Comparison of ENCODE assay signal across 7 mouse cellular contexts in the genomic region with DNA sequence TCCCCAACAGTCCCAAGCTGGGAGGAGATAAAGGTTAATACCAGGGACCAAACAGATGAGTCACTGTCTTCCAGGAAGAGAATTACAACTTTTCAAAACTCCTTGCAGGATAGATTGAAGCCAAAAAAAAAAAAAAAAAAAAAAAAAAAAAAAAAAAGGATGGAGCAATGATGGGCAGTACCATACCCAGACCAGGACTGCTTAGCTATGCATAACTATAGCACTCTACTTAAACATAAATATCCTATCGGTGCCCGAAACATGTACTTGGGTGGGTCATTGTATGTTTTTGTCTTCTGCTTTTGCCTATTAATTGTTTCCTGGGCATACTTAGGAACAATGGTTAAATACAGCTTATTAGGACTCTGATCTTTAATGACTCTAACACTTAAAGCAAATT. TPM values are rescaled to one million over a fixed set of nuclear protein-coding genes. Genes with fewer than 3 reads are reported as not detected.
A peak's percentile ranks its signal among the peaks of the same experiment; 100 is the strongest.
DNase-seq lines count a peak whose midpoint lies in the region; ATAC-seq and TF ChIP-seq lines count a peak whose summit lies in the region.

No protein-coding gene starts in this region.

- no peaks in the 10 kb centered on the region for H3K9me3 ChIP-seq in forebrain, embryonic 13.5 days (replicated peaks)
- H3K9me3 ChIP-seq in liver, embryonic 13.5 days (replicated peaks), result no peaks in the 10 kb centered on the region

- TF ChIP-seq POLR2A in spleen, adult 2 months (IDR thresholded peaks at IDR 0.05; ENCODE audit: low read depth, low read length), result no peak
- no peak for TF ChIP-seq POLR2A in thymus, adult 2 months (IDR thresholded peaks at IDR 0.05; ENCODE audit: control insufficient read depth, extremely low read depth, insufficient read depth, low read length, poor library complexity)

- no peak overlapping the region for H3K27ac ChIP-seq in spleen, adult 2 months (ENCODE audit: insufficient read depth, low read length)
- no peak overlapping the region for H3K27ac ChIP-seq in forebrain, embryonic 13.5 days
- H3K27ac ChIP-seq in liver, embryonic 13.5 days, result no peak overlapping the region
- no peak overlapping the region for H3K27ac ChIP-seq in thymus, adult 2 months (ENCODE audit: control insufficient read depth, insufficient read depth, low read length)

- ATAC-seq in forebrain, embryonic 13.5 days, result peak; percentile 76
- ATAC-seq in liver, embryonic 13.5 days (ENCODE audit: low read depth), result no peak

- no peaks in the 10 kb centered on the region for H3K4me1 ChIP-seq in spleen, adult 2 months (ENCODE audit: control insufficient read depth, insufficient read depth, insufficient read length)
- H3K4me1 ChIP-seq in forebrain, embryonic 13.5 days, result peaks cover 11% of the 10 kb centered on the region
- H3K4me1 ChIP-seq in liver, embryonic 13.5 days (replicated peaks), result peaks cover 20% of the 10 kb centered on the region
- H3K4me1 ChIP-seq in thymus, adult 2 months (replicated peaks; ENCODE audit: control insufficient read depth, insufficient read depth, low read length), result peaks cover 10% of the 10 kb centered on the region

- H3K9ac ChIP-seq in forebrain, embryonic 13.5 days, result no peak overlapping the region
- no peak overlapping the region for H3K9ac ChIP-seq in liver, embryonic 13.5 days

- 0 out of 2 replicates have a peak overlapping the region, but pooled peaks have one; percentile 98 for H3K4me3 ChIP-seq in spleen, adult 2 months (ENCODE audit: extremely low read depth, insufficient read depth, insufficient read length)
- peak overlapping the region; percentile 72; the same call in 1 of the 2 replicates for H3K4me3 ChIP-seq in forebrain, embryonic 13.5 days
- peak overlapping the region; percentile 78 for H3K4me3 ChIP-seq in liver, embryonic 13.5 days (replicated peaks)
- no peak overlapping the region for H3K4me3 ChIP-seq in thymus, adult 2 months (ENCODE audit: control insufficient read depth, insufficient read depth, low read length)

- peak overlapping the region; percentile 86 for H3K4me2 ChIP-seq in forebrain, embryonic 13.5 days
- H3K4me2 ChIP-seq in liver, embryonic 13.5 days, result peak overlapping the region; percentile 86

- no peak for TF ChIP-seq CTCF in spleen, adult 2 months (IDR thresholded peaks at IDR 0.05; ENCODE audit: extremely low read depth, insufficient read depth, insufficient read length, insufficient replicate concordance)
- no peak for TF ChIP-seq CTCF in thymus, adult 2 months (IDR thresholded peaks at IDR 0.05; ENCODE audit: borderline replicate concordance, control insufficient read depth, extremely low read depth, insufficient read depth, low read length, poor library complexity)

- no peaks in the 10 kb centered on the region for H3K36me3 ChIP-seq in spleen, adult 2 months (ENCODE audit: control insufficient read depth, insufficient read depth, low read length)
- H3K36me3 ChIP-seq in forebrain, embryonic 13.5 days (ENCODE audit: poor library complexity, severe bottlenecking), result no peaks in the 10 kb centered on the region
- H3K36me3 ChIP-seq in liver, embryonic 13.5 days, result peaks cover 4% of the 10 kb centered on the region; the same call in 1 of the 2 replicates
- H3K36me3 ChIP-seq in thymus, adult 2 months (ENCODE audit: control insufficient read depth, insufficient read depth, low read length), result no peaks in the 10 kb centered on the region

- no peak for DNase-seq in spleen, adult 2 months (ENCODE audit: low read depth in 1 of 2, low spot score in 2 of 2)
- no peak for DNase-seq in spleen, postnatal 4 days (ENCODE audit: low spot score in 2 of 2)
- DNase-seq in liver, embryonic 13.5 days, result no peak
- DNase-seq in embryo, embryonic 11 days, result no peak
- no peak for DNase-seq in thymus, adult 2 months
- no peak for DNase-seq in cerebellum, postnatal 25 days

- no peaks in the 10 kb centered on the region for H3K27me3 ChIP-seq in spleen, adult 2 months (ENCODE audit: control insufficient read depth, insufficient read depth, low read length)
- H3K27me3 ChIP-seq in forebrain, embryonic 13.5 days, result no peaks in the 10 kb centered on the region
- no peaks in the 10 kb centered on the region for H3K27me3 ChIP-seq in liver, embryonic 13.5 days
- no peaks in the 10 kb centered on the region for H3K27me3 ChIP-seq in thymus, adult 2 months (ENCODE audit: control insufficient read depth, insufficient read depth, low read length)

- 82% methylated on average over 2 of the region's 2 CpGs for WGBS in spleen, adult 2 months
- WGBS in forebrain, embryonic 13.5 days, result 72% methylated on average over 2 of the region's 2 CpGs
- WGBS in liver, embryonic 13.5 days (ENCODE audit: insufficient replicate concordance), result 74% methylated on average over 2 of the region's 2 CpGs
- WGBS in thymus, adult 2 months, result 90% methylated on average over 2 of the region's 2 CpGs

RNA-seq across cellular contexts. Expression of a gene that starts 0.5 kb away (rescaled TPM):
- polyA plus RNA-seq in spleen, adult 2 months (2012; rRNA removed), result 16.8 and 21.7 TPM in 2 replicates
- 28.9 and 31.6 TPM in 2 replicates for polyA plus RNA-seq in forebrain, embryonic 13.5 days (2015; fragmentation: Nextera tagmentation; extraction: Ambion mirVana)
- 7.8 and 9.1 TPM in 2 replicates for polyA plus RNA-seq in liver, embryonic 13.5 days (2015; fragmentation: Nextera tagmentation; extraction: Ambion mirVana)
- 27.9 and 28.3 TPM in 2 replicates for polyA plus RNA-seq in thymus, adult 2 months (2012; rRNA removed)

RNA-seq across cellular contexts. Expression of a gene that starts 43.1 kb away (rescaled TPM):
- polyA plus RNA-seq in spleen, adult 2 months (2012; rRNA removed), result 4.6 and 5.1 TPM in 2 replicates
- 42.7 and 47.7 TPM in 2 replicates for polyA plus RNA-seq in forebrain, embryonic 13.5 days (2015; fragmentation: Nextera tagmentation; extraction: Ambion mirVana)
- polyA plus RNA-seq in liver, embryonic 13.5 days (2015; fragmentation: Nextera tagmentation; extraction: Ambion mirVana), result 17.1 and 22.0 TPM in 2 replicates
- 7.3 and 9.5 TPM in 2 replicates for polyA plus RNA-seq in thymus, adult 2 months (2012; rRNA removed)

RNA-seq across cellular contexts. Expression of a gene that starts 45.2 kb away (rescaled TPM):
- polyA plus RNA-seq in spleen, adult 2 months (2012; rRNA removed), result not detected in 2 replicates
- polyA plus RNA-seq in forebrain, embryonic 13.5 days (2015; fragmentation: Nextera tagmentation; extraction: Ambion mirVana), result not detected in 2 replicates
- not detected in 2 replicates for polyA plus RNA-seq in liver, embryonic 13.5 days (2015; fragmentation: Nextera tagmentation; extraction: Ambion mirVana)
- 0.09 TPM in 1 of 2 replicates, not detected in the other for polyA plus RNA-seq in thymus, adult 2 months (2012; rRNA removed)
